Mouse (Mus musculus) gastrocnemius, postnatal 4 days (tissue): Measurements from ENCODE around the gene Tmod4. TPM values are rescaled to one million over a fixed set of nuclear protein-coding genes. Genes with fewer than 3 reads are reported as not detected.

Experiments
- DNase-seq, 2 experiments: peaks; one replicate each; pipeline ENCODE4 v3.0.0; 2021 to 2022; ENCODE audit warnings: low spot score in 2 of 2, mixed read lengths in 2 of 2
- total RNA-seq, 2 experiments: library from RNA; stranded (reverse); gene quantifications; 2 replicates each; pipeline ENCODE4 v1.2.3; 2021

Gene Tmod4
- total RNA-seq, 2 experiments from 2014 or later, result 250 to 275 TPM

DNA sequence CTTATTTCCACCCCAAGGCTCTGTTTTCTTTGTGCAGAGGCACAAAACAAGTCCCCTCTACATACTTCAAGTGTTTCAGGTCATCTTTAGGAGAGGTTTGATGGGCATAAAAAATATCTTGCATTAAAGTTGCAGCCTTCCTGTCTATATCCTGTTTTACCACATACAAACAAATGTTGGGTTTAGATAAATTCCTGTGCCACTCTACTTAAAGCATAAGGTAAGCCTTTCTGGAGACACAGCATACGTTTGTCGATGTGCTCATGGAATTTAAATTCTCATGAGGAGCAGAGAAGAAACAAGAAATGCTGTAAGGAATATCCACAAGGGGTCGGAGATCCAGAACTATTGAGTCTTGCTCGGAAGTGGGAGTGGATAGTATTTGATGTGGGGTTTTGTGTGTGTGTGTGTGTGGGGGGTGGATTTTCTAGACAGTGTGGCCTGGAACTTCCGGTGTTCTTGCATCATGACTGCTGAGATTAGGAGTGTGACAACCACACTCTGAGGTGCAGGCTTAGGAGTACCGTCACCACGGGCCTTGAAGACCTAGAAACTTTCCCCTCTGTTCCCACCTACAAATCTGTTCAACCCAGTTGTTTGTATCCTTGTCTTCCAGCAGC lies 11.3 kb downstream of the Tmod4 start:
- no peak for DNase-seq

DNA sequence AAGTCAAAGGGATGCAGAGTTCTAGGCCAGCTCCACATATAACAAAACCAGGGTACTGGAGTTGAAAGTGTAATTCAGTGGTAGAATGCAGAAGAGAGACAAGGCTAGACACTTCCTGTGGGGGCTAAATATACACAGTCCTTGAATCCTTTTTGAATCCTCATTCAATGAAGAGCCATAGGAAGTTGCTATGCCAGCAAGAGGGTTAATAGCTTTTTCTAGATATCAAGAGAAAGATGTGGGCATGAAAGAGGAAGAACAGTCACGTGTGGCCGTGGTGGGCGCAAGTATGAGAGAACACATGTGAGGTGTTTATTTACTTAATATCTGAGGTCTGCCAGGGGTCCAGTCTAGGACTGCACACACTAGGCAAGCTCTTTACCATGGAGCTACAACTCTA lies 12.1 kb downstream of the Tmod4 start:
- DNase-seq, result no peak

DNA sequence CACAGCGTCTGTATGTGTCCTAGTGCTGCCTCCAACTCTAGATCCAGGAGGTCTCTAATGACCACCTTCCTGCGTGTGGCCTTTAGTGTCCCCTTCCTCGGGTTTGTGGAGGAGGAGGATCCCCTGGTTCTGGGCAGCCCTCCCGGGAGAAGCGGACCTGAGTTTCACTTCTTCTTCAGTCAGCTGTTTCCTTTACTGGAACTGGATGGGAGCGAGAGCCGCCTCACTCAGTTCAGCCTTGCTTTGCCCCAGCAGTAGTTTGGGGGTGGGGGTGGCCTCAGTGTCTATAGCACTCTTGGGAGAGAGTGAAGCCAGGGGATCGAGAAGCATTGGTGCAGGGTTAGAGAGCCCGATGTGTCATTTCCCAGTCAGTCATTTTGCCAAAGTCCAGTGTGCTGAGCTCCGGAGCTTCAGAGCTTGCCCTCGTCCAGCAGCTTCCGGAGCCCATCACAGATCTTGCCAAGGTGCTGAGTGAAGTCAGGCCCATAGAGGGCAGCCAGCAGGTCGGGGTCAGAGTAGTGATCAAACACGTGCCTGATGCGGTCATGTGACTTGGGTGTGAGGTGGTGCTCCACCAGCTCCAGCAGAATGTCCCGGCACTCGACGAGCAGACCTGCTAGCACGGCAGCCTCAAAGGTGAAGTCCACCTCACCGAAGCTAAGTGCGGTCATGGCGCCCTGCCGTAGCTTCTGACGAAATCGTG lies 15.5 kb downstream of the Tmod4 start:
- no peak for DNase-seq

DNA sequence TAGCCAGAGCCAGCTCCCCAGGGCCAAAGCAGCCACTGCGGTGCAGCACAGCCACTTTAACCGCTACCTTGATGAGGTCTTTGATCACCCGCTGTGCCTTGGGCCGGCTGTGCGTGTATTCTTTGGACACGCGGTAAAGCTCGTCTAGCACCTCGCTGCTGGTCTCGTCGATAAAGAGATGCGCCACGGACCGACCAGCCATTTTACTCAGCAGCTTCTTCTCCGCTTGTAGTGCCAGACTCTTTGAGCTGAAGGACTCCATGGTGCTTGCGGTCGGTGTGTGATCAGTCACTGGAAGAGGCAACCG lies 16.0 kb downstream of the Tmod4 start:
- DNase-seq, result no peak

DNA sequence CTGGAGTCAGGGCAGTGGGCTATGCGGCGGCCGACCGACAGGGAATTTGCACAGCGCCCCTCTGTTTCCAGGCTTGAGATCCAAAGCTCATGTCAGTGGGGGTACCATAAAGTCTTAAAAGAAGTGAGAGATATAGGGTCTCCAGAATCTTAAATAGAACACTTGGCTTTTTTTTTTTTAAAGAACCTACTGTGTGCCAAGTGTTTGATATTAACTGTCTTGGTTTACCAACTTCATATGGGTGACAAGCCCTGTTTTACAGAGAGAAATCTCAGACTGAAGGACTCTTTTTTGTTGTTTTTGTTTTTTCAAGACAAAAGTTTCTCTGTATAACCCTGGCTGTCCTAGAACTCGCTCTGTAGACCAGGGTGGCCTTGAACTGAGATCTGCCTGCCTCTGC lies 16.5 kb downstream of the Tmod4 start:
- no peak for DNase-seq

- no peak for DNase-seq
Measured at GRCm38 (mm10) chr3:95141474-95141873, 17.2 kb downstream of the Tmod4 start.

DNA sequence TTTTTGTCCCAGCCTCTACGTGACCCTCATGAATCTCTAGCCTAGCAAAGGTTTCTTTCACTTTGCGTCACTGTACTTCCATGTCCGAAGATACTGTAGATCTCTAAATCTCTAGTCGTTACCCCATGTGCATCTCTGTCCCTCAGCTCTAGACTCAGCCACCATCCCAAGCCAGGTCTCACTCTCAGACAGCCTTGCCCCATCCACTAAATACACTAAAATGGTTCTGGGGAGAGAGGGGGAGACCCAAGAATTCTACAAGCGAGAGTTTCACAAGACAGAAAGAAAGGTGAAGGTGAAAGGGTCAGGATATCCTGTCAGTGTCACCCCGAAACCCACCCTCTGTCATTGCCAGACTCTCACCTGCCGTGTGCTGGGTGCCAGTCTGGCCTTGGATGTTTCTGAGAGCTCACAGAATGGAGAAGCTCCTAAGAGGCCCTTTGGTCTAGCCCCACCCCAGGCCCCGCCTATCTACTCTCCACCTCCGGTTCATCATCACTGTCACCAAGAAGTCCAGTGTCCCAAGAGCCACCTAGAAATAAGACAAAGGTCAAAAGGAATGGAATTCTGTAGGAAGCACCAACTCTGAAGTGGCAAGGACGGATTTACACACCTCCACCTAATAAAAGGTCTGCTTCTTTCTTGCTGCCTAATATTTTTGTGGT lies 17.8 kb downstream of the Tmod4 start, which contains the start of gene Tnfaip8l2:
Gene Tnfaip8l2 (minus strand): TSS at position 409 of the 665 bp plus-strand sequence.
- no peak for DNase-seq

DNA sequence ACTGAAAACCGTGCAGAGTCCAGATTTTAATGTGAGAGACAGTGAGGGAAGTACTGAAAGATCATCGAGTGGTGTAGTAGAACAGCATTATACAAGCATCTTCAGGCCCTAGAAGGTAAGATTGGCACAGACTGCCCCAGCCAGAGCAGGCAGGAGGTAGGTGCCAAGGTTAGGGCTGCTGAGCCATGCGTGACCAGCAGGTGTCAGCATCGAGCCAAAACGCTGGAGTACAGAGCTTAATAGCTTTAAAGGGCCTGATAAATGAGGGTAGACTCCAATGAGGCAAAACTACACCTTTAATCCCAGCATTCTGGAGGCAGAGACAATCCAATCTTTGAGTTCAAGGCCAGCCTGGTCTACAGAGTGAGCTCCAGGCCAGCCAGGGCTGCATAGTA lies 18.3 kb downstream of the Tmod4 start:
- DNase-seq, result peak; percentile 58 to 82

- DNase-seq, result no peak
Measured at GRCm38 (mm10) chr3:95147924-95148323, 23.6 kb downstream of the Tmod4 start.

GRCm38 (mm10) chr3:95153874-95154273 lies 29.6 kb downstream of the Tmod4 start:
- DNase-seq, result no peak

GRCm38 (mm10) chr3:95159511-95159986 lies 35.3 kb downstream of the Tmod4 start:
- DNase-seq, result no peak

DNA sequence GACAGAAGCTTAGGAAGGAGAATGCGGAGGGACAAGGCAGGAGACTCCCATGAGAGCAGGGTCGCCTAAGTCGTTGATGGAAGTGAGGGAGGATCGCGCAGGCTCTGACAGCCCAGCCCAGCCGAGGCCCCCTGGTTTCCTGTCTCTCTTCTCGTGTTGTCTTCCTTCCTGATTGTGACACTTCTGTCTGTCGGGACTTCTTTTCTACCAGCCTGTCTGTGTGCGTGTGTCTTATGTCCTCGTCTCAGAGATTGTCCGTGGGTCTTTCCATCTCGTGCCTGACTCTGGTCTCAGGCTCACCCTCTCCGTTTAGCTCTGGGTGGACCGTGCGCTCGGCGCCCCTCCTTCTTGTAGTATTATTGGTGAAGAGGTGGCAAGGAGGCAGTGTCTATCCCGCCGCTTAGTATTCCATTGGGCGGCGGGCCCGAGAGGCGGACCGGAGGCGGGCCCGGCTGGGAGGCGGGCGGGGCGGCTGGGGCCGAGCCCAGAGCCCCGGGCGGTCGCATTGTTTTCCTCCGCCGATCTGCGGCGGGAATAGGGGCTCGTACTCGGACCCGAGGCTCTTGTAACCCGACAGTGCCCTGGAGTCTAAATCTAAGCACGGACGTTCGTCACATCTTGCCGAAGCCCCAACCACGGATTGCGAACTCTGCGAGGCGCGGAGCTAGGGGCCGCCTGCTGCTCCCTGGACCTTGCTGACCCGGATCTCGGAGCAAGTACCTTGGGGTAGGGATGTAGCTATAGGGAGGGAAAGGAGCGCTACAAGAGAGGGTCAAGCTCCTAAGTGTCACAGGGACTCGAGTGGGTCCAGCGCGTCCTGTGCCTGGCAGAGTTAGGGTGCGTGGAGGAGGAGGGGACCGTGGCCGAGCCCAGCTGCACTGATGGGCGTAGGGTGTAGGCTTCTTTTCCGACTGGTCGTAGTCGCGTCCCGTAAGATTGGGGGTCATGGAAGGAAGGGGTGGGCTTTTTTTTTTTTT lies 36.0 kb downstream of the Tmod4 start, which contains the start of gene Sema6c:
Gene Sema6c (plus strand): TSS at position 471 of the 977 bp plus-strand sequence.
- peak; percentile 88 to 90 for DNase-seq

- DNase-seq, result peak; percentile 46 to 67
Measured at GRCm38 (mm10) chr3:95161041-95161551, 36.8 kb downstream of the Tmod4 start.

DNA sequence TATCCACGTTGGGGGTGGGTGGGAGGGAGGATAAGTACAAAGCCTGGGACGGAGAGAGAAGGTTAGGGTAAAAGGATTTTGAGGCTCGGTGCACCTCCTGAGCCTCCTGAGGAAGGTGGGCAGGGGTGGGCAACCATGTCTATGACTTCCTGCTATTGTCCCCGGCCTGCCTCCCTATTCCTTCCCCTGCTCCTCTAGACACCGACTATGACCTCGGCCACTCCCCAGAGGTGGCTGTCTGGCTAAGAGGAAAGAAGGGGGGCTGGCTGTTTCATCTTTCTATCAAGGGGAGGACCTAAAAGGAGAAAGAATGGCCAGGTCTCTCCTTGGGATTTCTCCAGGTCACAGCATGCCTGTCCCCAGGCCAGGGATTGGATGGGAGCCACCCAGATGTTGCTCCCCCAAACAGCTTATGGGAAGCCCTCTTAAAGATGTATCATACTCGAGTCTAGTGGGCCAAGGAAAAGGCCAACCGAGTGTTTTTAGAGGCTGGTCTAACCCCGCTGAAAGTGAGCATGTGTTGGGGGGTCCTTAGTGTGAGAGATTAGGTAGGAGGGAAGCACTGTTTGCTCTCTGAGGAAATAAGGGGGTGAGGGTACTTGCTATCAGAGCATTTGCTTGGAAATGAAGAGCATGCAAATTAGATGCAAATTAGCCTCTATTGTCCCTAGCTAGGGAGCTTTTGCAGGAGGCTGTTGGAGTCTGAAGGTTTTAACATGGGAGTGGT lies 37.5 kb downstream of the Tmod4 start:
- DNase-seq, result peak; percentile 34 to 59

GRCm38 (mm10) chr3:95162345-95162628 lies 38.0 kb downstream of the Tmod4 start:
- DNase-seq, result no peak

DNA sequence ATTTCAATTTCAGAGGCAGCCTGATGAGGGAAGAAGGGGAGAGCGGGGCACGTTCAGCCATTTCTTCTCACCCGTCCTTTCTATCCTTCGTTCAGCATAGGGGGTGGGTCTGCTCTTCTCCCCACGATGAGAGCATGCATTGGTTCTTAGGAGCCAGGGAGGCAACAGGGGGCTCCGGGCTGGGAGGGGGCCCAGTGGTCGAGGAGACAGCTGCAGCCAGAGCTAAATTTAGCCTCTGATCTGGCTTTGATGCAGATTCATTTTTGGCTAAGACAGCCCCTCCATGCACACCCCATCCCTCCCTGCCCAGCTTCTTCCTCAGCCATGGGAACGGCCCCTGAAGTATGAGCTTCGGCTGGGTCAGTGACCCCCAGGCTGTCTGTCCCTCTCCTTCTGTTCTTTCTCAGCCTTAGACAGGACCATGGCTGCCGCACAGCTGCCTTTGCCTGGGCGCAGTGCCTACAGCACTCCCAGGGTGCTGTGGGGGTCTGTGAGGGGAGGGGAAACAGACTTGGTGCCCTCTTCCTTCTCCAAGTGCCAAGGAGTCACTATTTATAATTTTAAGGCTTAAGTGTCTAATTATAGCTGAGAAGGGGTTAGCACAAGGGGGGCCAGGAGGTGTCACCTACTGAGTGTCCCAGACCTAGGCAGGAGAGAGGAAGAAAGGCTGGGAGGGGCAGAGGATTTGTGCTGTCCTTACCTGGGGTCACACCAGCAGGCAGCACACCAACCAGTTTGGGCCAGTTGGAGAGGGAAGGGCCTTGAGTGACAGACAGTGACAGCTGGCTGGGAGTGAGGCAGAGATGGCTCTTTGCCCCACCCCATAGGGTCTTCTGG lies 39.4 kb downstream of the Tmod4 start:
- peak in 1 of 2 experiments; percentile 65 for DNase-seq

- no peak for DNase-seq
Measured at GRCm38 (mm10) chr3:95164256-95164550, 39.9 kb downstream of the Tmod4 start.

DNA sequence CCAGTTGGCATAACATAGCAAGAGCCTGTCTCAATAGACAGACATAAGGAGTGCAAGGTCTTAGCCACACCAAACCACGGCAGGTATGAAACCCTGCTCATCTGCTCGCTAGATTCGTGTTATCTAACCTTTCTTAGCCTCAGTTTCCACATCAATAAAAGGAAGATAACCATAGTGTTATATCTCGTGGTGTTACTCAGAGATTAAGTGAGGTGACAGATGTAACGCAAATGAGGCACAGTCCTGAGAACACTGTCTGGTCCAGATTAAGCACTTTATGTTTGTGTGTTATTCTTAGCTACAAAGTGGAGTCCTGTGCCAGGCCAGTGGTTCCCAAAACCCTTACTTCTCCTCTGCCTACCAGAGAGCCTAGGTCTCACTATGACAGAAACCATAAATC lies 40.6 kb downstream of the Tmod4 start:
- no peak for DNase-seq

- no peak for DNase-seq
Measured at GRCm38 (mm10) chr3:95169996-95170395, 45.7 kb downstream of the Tmod4 start.

DNA sequence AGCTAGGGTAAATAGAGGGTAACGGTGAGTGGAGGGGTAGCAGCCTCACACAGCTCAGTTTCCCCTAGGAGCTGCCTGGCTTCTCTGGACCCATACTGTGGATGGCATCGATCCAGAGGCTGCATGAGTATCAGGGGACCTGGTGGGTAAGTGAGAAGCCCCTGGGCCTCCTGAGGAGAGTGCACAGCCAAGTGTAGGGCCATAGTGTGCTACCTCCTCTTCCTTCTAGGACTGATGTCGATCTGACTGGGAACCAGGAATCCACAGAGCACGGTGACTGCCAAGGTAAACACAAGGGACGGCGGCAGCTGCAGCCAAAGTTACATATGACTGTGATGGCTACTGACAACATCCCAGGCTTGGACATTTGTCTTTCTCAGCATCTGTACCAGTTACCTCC lies 46.8 kb downstream of the Tmod4 start:
- peak in 1 of 2 experiments; percentile 14 for DNase-seq
